Mouse (Mus musculus) kidney, adult 11 months (tissue): ENCODE results near the gene Hectd4.
"Not testable (repeated sequence)": the region's sequence is repeated elsewhere in the genome, so short reads cannot be mapped to it uniquely, and the experiment has no call there.

ENCODE experiments used
- DNase-seq: peaks from one replicate; pipeline ENCODE4 v3.0.0; 2022

Gene Hectd4

GRCm38 (mm10) chr5:121292309-121293165 is 72.5 kb downstream of the Hectd4 start:
- DNase-seq: no peak

DNA sequence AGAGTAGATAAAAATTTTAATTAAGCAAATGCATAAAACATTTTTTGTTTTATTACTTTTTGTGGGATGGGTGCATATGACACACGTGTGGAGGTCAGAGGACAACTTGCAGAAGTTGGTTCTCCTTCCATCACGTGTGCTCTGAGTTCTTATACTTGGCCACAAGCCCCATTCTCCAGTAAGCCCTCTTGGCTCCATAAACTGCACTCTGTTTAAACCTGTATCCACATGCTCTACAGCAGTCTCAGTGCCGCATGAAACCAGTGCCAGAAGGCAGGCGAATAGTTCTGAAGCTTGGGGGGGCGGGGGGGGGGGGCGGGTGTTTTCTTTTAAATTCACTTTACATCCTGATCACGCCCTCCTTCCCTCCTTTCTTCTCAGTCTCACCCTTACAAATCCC is 85.0 kb downstream of the Hectd4 start:
- DNase-seq: no peak

- peak; percentile 69 for DNase-seq
Observed at GRCm38 (mm10) chr5:121307620-121308019, 87.6 kb downstream of the Hectd4 start.

GRCm38 (mm10) chr5:121311576-121311975 is 91.6 kb downstream of the Hectd4 start:
- no peak for DNase-seq

GRCm38 (mm10) chr5:121313764-121314474 is 93.9 kb downstream of the Hectd4 start:
- no peak for DNase-seq

DNA sequence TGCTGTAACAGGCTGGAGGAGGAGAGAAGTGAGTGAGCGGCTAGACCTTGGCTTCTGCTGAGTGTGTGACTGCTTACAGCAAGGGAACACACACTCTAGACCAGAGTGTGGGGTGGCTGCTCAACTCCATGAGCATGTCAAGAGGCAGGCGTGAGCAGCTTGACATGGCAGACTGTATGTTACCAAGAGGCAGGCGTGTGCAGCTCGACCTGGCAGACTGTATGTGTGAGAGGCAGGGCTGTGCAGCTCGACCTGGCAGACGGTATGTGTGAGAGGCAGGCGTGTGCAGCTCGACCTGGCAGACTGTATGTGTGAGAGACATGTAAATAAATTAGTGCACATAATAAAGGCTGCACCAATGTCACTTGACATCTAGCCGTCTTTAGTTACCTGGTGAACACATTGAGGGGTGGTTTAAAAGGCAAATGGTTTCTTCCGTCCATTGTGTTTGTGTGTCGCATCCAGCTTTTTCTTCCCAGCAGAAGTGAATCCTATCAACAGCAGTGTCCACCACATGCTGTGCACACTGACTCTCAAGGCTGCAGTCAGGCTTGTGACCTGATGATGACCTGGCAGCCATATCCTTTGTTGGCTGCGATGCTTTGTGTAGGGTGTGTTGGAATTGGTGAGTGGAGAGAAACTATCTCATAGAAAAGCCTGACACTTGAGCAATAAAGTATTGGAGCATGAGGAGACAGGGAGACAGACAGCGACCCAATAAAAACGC is 106.2 kb downstream of the Hectd4 start:
- no peak for DNase-seq

GRCm38 (mm10) chr5:121329333-121330058 is 109.5 kb downstream of the Hectd4 start:
- peak; percentile 34 for DNase-seq

DNA sequence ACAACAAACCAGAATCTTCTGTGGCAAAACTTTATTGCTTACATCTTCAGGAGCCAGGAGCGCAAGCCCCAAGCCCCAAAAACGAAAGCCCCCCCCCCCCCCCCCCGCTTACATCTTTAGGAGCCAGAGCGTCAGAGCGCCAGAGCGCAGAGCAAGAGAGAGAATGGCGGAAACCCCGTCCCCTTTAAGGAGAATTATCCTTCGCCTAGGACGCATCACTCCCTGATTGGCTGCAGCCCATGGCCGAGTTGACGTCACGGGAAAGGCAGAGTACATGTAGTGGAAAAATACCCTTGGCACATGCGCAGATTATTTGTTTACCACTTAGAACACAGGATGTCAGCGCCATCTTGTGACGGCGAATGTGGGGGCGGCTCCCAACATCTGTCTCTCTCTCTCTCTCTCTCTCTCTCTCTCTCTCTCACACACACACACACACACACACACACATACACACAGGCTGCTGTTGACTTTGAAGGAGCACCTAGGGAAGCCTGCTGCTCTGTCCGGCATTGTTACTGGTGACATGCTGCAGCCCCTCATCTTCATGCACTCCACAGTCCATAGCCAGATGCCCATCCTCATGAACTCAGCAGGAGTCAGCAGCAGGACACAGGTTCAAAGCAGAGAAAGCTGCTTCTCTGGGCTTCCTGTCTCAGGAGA is 110.3 kb downstream of the Hectd4 start:
- DNase-seq: not testable (repeated sequence)

GRCm38 (mm10) chr5:121331731-121332130 is 111.7 kb downstream of the Hectd4 start:
- no peak for DNase-seq

- peak; percentile 67 for DNase-seq
Observed at GRCm38 (mm10) chr5:121333976-121334375, 114.0 kb downstream of the Hectd4 start.

DNA sequence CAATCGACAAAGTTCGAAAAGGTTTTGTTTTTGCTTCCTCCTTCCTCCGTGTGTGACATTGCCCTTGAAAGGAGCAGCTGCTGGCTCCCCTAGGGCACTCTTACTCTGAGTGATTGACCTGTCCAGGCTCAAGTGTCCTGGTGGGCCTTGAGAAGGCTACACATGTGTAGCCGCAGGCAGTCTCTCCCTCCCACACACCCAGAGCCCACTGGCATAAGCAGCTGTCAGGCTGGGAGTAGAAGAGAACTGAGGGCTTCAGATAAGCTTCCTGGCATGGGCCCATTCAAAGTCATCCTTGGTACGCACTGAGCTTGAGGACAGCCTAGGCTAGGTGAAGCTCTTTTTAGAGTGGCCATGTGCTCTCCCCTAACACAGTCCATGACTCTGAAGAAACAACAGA is 114.4 kb downstream of the Hectd4 start:
- no peak for DNase-seq

GRCm38 (mm10) chr5:121335426-121335825 is 115.4 kb downstream of the Hectd4 start:
- no peak for DNase-seq

GRCm38 (mm10) chr5:121336009-121336408 is 116.0 kb downstream of the Hectd4 start:
- peak; percentile 9 for DNase-seq

GRCm38 (mm10) chr5:121336776-121337175 is 116.8 kb downstream of the Hectd4 start:
- DNase-seq: peak; percentile 15

GRCm38 (mm10) chr5:121339507-121340230 is 119.7 kb downstream of the Hectd4 start:
- no peak for DNase-seq

GRCm38 (mm10) chr5:121340965-121341473 is 121.0 kb downstream of the Hectd4 start:
- DNase-seq: no peak

DNA sequence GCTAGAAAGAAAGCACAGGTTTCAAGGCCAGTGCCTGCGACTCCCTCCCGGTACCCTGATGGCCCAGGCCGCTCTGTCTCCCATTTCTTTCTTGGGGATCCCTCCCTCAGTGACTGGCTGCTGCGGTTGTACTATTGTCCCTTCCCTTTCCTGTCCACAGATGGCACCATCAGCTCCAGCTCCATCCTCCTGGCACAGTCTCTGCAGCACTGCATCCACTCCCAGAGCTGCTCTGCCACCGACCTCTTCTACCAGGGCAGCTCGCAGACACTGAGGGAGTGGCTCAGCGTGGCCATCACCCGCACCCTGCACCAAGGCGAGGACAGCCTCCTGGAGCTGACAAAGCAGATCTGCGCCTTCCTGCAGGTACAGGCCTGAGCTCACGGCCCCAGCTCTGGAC is 122.5 kb downstream of the Hectd4 start:
- DNase-seq: no peak

DNA sequence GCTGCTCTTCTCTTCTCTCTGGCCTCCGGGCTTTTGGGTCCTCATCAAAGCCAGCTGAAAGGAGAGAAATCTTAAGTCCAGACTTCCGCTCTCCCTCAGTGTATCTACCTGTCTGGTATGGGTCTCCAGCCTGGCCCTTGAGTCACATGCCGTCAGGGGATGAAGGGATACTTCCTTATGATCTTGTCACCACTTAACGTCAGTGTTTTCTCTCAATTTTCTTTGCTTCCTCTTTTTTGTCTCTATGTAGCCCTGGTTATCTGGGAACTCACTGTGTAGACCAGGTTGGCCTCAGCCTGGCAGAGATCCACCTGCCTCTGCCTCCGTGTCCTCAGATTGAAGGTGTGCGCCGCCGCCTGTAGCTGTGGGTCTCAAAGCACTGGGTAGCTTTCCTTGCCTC is 124.0 kb downstream of the Hectd4 start:
- DNase-seq: no peak

DNA sequence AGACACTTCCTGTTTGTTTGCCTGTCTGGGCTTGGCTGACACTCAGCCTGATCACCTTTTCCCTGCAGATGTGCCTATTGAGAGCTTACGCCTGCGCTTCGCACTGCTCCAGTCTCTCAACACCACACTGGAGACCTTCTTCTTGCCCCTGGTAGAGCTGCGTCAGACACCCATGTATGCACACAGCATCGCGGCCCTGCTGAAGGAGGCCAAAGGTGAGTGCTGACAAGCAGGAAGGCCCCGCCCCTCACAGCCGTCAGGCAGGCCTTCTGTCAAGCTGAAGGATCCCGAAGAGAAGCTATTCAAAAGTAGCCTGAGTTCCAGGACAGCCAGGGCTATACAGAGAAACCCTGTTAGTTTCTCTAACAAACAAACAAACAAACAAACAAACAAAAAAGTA is 139.2 kb downstream of the Hectd4 start:
- no peak for DNase-seq

- DNase-seq: no peak
Observed at GRCm38 (mm10) chr5:121361696-121362095, 141.7 kb downstream of the Hectd4 start.

GRCm38 (mm10) chr5:121363441-121363840 is 143.4 kb downstream of the Hectd4 start:
- no peak for DNase-seq
